10 mouse cellular contexts compared by ENCODE assay signal in the genomic region with DNA sequence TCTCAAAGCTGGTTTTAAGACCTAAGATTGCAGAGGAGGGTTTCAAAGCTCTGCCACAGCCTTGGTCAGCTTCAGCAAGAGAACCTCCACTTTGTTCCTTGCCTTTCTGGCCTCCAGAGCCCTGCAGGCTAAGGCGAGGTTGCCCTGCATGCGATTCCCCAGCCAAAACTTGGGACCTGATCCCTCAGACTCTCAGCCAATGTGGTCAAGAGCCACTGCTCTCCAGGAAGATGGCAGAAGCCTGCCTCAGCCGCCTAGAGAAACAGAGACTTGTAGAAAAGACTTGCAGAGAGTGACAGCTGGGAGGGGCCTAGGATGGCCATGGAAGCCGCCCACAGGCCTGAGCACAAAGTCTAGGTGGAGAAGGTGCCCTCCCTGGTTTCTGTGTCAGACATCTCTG. TPM values are rescaled to one million over a fixed set of nuclear protein-coding genes. Genes with fewer than 3 reads are reported as not detected.
DNase-seq lines count a peak whose midpoint lies in the region; ATAC-seq lines count a peak whose summit lies in the region.
"Had no signal": no experiment of that assay in that cellular context is flagged by ENCODE, and none has a peak within 500 bp of the region (broad histone marks: within the 10 kb centered on the region; RNA-seq: fewer than 3 reads in every experiment).

No protein-coding gene starts in this region.

- peaks cover 3% of the 10 kb centered on the region for H3K36me3 ChIP-seq in hindbrain, embryonic 10.5 days
- peaks cover 4% of the 10 kb centered on the region for H3K36me3 ChIP-seq in hindbrain, embryonic 13.5 days

- H3K27ac ChIP-seq in hindbrain, embryonic 10.5 days: peak overlapping the region; percentile 94
- no peak overlapping the region for H3K27ac ChIP-seq in hindbrain, embryonic 13.5 days

- H3K4me2 ChIP-seq in hindbrain, embryonic 13.5 days: no peak overlapping the region; the same call in 1 of the 2 replicates

- no peak for DNase-seq in hindbrain, embryonic 10.5 days (ENCODE audit: low spot score)
- DNase-seq in thymus, postnatal 14 days: peak; percentile 16
- no peak for DNase-seq in thymus, postnatal 36 days
- DNase-seq in kidney, adult 9 months: peak; percentile 59
- no peak for DNase-seq in layer of hippocampus, adult 18-20 months (ENCODE audit: low spot score in 2 of 2)
- DNase-seq in frontal cortex, postnatal 36 days (ENCODE audit: low spot score in 2 of 2): no peak
- no peak for DNase-seq in ovary, adult 18-20 months (ENCODE audit: low spot score)
- DNase-seq: retina, postnatal 1 day; thymus, adult 18-20 months had no signal

- no peaks in the 10 kb centered on the region for H3K9me3 ChIP-seq in hindbrain, embryonic 10.5 days
- no peaks in the 10 kb centered on the region for H3K9me3 ChIP-seq in hindbrain, embryonic 13.5 days

- H3K4me3 ChIP-seq in hindbrain, embryonic 10.5 days: peak overlapping the region; percentile 69
- no peak overlapping the region for H3K4me3 ChIP-seq in hindbrain, embryonic 13.5 days

- H3K4me1 ChIP-seq in hindbrain, embryonic 10.5 days (replicated peaks): peaks cover 76% of the 10 kb centered on the region
- peaks cover 52% of the 10 kb centered on the region for H3K4me1 ChIP-seq in hindbrain, embryonic 13.5 days (replicated peaks)

- 70% methylated on average over 4 of the region's 4 CpGs for WGBS in hindbrain, embryonic 10.5 days
- 74% methylated on average over 4 of the region's 4 CpGs for WGBS in hindbrain, embryonic 13.5 days

- no peak for ATAC-seq in hindbrain, embryonic 13.5 days (ENCODE audit: low FRiP score)

- H3K27me3 ChIP-seq in hindbrain, embryonic 10.5 days (ENCODE audit: insufficient read depth, poor library complexity, severe bottlenecking): peaks cover 13% of the 10 kb centered on the region
- no peaks in the 10 kb centered on the region for H3K27me3 ChIP-seq in hindbrain, embryonic 13.5 days

- H3K9ac ChIP-seq in hindbrain, embryonic 13.5 days: no peak overlapping the region

RNA-seq across cellular contexts. Expression of gene Mcf2l, which starts 1.4 kb away (rescaled TPM):
- polyA plus RNA-seq in hindbrain, embryonic 10.5 days (2016; fragmentation: Nextera tagmentation; extraction: Ambion mirVana): 31.5 and 46.4 TPM in 2 replicates
- 119 and 125 TPM in 2 replicates for polyA plus RNA-seq in hindbrain, embryonic 13.5 days (2015; fragmentation: Nextera tagmentation; extraction: Ambion mirVana)
- total RNA-seq in layer of hippocampus, adult 18-20 months (2021): 100 to 1,000 TPM; 212 to 231 TPM

Comparison
In these comparisons a context has a peak if more than half of its experiments do, and no peak if none do; other contexts are left out.
1. DNase-seq: peak in thymus, postnatal 14 days (single experiment) and kidney, adult 9 months (single experiment); none in hindbrain, embryonic 10.5 days (single experiment), thymus, postnatal 36 days (0 of 2), layer of hippocampus, adult 18-20 months (0 of 2), frontal cortex, postnatal 36 days (0 of 2) and ovary, adult 18-20 months (single experiment).